Mouse (Mus musculus): Measurements from ENCODE around the gene Hsd11b1. TPM values are rescaled to one million over a fixed set of nuclear protein-coding genes. Genes with fewer than 3 reads are reported as not detected.

The Hsd11b1 gene
- polyA plus RNA-seq, 1 experiment from 2014 or later = 0.28 TPM

DNA sequence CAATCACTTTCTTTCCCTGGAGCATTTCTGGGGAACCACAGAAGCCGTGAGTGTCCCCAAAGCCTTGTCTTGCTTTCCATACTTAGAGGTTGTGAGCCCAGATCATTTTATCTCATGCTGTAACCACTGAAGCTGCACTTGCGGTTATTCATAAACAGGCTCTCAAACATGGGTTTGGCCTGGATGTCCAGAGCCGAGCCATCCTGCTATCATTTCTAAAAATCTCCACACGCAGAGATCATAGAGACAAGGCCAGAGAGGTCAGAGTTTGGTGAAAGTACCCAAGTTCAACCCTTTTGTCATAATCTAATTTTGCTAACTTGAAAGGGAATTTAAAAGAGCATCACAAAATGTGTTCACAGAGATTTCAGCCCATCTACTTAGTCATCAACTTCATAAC is 22.4 kb downstream of the Hsd11b1 start:
- Histone ChIP-seq H3K9ac (replicated peaks) (no peak overlapping the region), H3K4me3 (replicated peaks) (no peak overlapping the region), H3K4me1 (replicated peaks) (no peaks in the 10 kb centered on the region), H3K36me3 (no peaks in the 10 kb centered on the region), H3K9me3 (no peaks in the 10 kb centered on the region), H3K4me2 (no peak overlapping the region), H3K27ac (no peak overlapping the region), H3K27me3 (no peaks in the 10 kb centered on the region)
- 88% methylated on average over 4 of the region's 4 CpGs for WGBS
- ATAC-seq (ENCODE audit: insufficient number of reproducible peaks, insufficient read depth, low FRiP score, low TSS enrichment, low read depth) = no peak

DNA sequence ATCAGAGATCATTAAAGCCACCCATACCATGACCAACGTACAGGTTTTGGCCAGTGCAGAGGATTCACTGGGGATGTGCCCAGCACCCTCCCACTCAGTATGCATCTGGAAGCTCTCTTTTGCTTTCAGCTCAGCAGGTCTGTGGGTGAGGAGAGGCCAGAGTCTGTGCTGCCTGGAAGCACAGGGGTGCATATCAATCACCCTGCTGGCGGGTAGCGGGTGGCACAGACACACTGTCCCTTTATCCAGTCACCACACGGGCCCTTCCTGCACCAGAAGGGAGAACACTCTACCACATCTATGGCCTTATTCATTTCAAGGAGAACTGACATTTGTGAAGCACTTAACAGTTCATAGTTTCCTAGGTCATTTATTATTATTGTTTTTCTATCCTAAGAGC is 25.4 kb downstream of the Hsd11b1 start:
- Histone ChIP-seq H3K4me1 (replicated peaks) (no peaks in the 10 kb centered on the region), H3K27me3 (no peaks in the 10 kb centered on the region), H3K27ac (no peak overlapping the region), H3K9ac (replicated peaks) (no peak overlapping the region), H3K36me3 (no peaks in the 10 kb centered on the region), H3K4me3 (replicated peaks) (no peak overlapping the region), H3K4me2 (no peak overlapping the region), H3K9me3 (no peaks in the 10 kb centered on the region)
- WGBS = 52% methylated on average over 4 of the region's 4 CpGs
- no peak for ATAC-seq (ENCODE audit: insufficient number of reproducible peaks, insufficient read depth, low FRiP score, low TSS enrichment, low read depth)

GRCm38 (mm10) chr1:193234930-193235329 is 28.9 kb downstream of the Hsd11b1 start:
- H3K9me3 ChIP-seq = no peaks in the 10 kb centered on the region
- H3K27ac ChIP-seq = no peak overlapping the region
- WGBS = 88% methylated on average over 7 of the region's 7 CpGs
- no peak overlapping the region for H3K4me2 ChIP-seq
- no peak overlapping the region for H3K9ac ChIP-seq (replicated peaks)
- H3K4me3 ChIP-seq (replicated peaks) = no peak overlapping the region
- no peaks in the 10 kb centered on the region for H3K36me3 ChIP-seq
- H3K4me1 ChIP-seq (replicated peaks) = no peaks in the 10 kb centered on the region
- no peak for ATAC-seq (ENCODE audit: insufficient number of reproducible peaks, insufficient read depth, low FRiP score, low TSS enrichment, low read depth)
- no peaks in the 10 kb centered on the region for H3K27me3 ChIP-seq

DNA sequence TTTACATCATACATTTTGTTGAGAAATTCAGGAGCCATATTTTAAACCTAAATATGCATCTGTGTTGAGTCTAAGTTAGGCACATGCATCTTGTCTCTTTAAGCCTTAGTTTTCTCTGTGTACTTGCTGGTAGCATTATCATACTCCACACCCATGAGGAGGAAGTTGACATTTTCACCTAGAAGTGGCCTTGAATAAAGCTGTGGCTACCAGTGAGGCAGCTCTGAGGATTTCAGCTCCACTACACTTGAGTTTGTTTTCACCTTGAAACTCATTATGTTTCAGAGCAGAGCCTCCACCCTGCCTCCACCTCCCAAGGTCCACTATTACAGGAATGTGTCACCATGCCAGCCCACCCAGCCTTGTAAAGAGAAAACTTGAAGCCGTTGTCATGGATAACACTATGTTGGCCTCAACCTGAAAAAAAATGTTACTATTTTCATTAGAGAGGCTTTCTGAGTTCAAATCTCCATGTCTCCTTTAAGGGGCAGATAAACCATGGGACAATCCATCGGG is 29.7 kb downstream of the Hsd11b1 start:
- Histone ChIP-seq H3K9ac (replicated peaks) (no peak overlapping the region), H3K36me3 (no peaks in the 10 kb centered on the region), H3K4me3 (replicated peaks) (no peak overlapping the region), H3K4me2 (no peak overlapping the region), H3K4me1 (replicated peaks) (no peaks in the 10 kb centered on the region), H3K9me3 (no peaks in the 10 kb centered on the region), H3K27ac (no peak overlapping the region), H3K27me3 (no peaks in the 10 kb centered on the region)
- no peak for ATAC-seq (ENCODE audit: insufficient number of reproducible peaks, insufficient read depth, low FRiP score, low TSS enrichment, low read depth)
- 90% methylated on average over 2 of the region's 2 CpGs for WGBS

DNA sequence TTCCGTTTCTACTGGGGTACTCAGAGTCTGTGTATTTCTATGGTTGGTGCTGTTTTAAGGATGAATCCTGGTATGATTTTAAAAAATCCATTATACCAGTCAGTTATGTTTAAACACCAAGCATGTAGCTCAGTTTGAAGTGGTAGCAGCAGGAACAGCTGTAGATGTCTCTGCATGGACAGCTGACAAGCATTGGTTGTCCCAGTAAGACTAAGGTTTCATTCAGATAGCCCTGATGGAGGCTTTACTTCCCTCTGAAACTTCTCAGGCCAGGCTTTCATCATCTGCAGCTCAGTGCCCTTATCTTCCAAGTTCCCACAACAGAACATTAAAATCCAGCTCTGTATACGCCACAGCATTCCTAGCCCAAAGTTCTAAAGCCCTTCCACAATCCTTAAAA is 31.1 kb downstream of the Hsd11b1 start:
- H3K9me3 ChIP-seq = no peaks in the 10 kb centered on the region
- no peaks in the 10 kb centered on the region for H3K36me3 ChIP-seq
- H3K4me2 ChIP-seq = no peak overlapping the region
- 83% methylated on average over 2 of the region's 2 CpGs for WGBS
- no peaks in the 10 kb centered on the region for H3K4me1 ChIP-seq (replicated peaks)
- H3K4me3 ChIP-seq (replicated peaks) = no peak overlapping the region
- H3K27me3 ChIP-seq = no peaks in the 10 kb centered on the region
- ATAC-seq (ENCODE audit: insufficient number of reproducible peaks, insufficient read depth, low FRiP score, low TSS enrichment, low read depth) = no peak
- no peak overlapping the region for H3K9ac ChIP-seq (replicated peaks)
- no peak overlapping the region for H3K27ac ChIP-seq

GRCm38 (mm10) chr1:193230935-193231334 is 32.9 kb downstream of the Hsd11b1 start:
- 75% methylated on average over 5 of the region's 5 CpGs for WGBS
- H3K9ac ChIP-seq (replicated peaks) = no peak overlapping the region
- no peaks in the 10 kb centered on the region for H3K9me3 ChIP-seq
- H3K27ac ChIP-seq = no peak overlapping the region
- H3K4me2 ChIP-seq = no peak overlapping the region
- ATAC-seq (ENCODE audit: insufficient number of reproducible peaks, insufficient read depth, low FRiP score, low TSS enrichment, low read depth) = no peak
- no peaks in the 10 kb centered on the region for H3K36me3 ChIP-seq
- no peaks in the 10 kb centered on the region for H3K27me3 ChIP-seq
- H3K4me3 ChIP-seq (replicated peaks) = no peak overlapping the region
- H3K4me1 ChIP-seq (replicated peaks) = peaks cover 10% of the 10 kb centered on the region

GRCm38 (mm10) chr1:193230531-193230930 is 33.3 kb downstream of the Hsd11b1 start:
- peaks cover 11% of the 10 kb centered on the region for H3K4me1 ChIP-seq (replicated peaks)
- no peak overlapping the region for H3K27ac ChIP-seq
- no peak overlapping the region for H3K4me3 ChIP-seq (replicated peaks)
- no peaks in the 10 kb centered on the region for H3K27me3 ChIP-seq
- no peak overlapping the region for H3K9ac ChIP-seq (replicated peaks)
- no peaks in the 10 kb centered on the region for H3K9me3 ChIP-seq
- WGBS = 74% methylated on average over 3 of the region's 3 CpGs
- no peak overlapping the region for H3K4me2 ChIP-seq
- no peak for ATAC-seq (ENCODE audit: insufficient number of reproducible peaks, insufficient read depth, low FRiP score, low TSS enrichment, low read depth)
- no peaks in the 10 kb centered on the region for H3K36me3 ChIP-seq

DNA sequence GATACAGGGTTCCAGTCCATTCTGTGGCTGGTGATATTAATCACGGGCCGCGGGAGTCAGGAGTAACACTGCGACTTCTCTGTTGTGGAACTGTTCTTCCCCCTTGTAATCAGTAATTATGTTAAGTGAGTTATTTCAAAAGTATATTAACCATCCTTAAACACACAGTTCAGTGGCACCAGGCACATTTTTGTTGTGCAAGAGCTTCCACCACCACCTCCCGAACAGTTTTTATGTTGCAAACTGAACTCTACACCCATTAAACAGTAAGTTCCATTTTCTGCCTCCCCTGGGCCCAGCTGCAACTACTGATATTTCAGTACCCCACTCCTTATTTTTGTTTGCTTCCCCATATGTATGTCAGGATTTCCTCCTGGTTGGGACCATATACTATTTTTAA is 34.3 kb downstream of the Hsd11b1 start:
- Histone ChIP-seq H3K4me2 (no peak overlapping the region), H3K4me1 (replicated peaks) (peaks cover 11% of the 10 kb centered on the region), H3K9me3 (no peaks in the 10 kb centered on the region), H3K4me3 (replicated peaks) (no peak overlapping the region), H3K36me3 (no peaks in the 10 kb centered on the region), H3K27me3 (no peaks in the 10 kb centered on the region), H3K9ac (replicated peaks) (no peak overlapping the region), H3K27ac (no peak overlapping the region)
- ATAC-seq (ENCODE audit: insufficient number of reproducible peaks, insufficient read depth, low FRiP score, low TSS enrichment, low read depth) = no peak
- WGBS = 90% methylated on average over 5 of the region's 5 CpGs

DNA sequence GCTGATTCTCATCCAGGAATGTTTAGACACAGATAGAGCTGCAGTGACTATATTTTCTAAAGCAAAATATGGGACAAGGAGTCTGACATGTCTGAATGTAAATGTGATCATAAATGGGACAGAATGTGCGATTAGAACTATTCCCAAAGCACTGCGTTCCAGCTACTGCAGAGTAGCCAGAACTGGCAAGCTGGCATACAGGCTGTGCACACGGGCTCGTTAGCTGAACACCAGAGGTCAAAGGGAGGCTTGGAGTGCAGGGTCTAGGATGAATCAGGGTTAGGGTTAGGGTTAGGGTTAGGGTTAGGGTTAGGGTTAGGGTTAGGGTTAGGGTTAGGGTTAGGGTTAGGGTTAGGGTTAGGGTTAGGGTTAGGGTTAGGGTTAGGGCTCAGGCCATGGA is 36.3 kb downstream of the Hsd11b1 start:
- Histone ChIP-seq H3K27me3 (no peaks in the 10 kb centered on the region), H3K4me2 (no peak overlapping the region), H3K9ac (replicated peaks) (no peak overlapping the region), H3K36me3 (no peaks in the 10 kb centered on the region), H3K27ac (no peak overlapping the region), H3K9me3 (no peaks in the 10 kb centered on the region), H3K4me3 (replicated peaks) (no peak overlapping the region), H3K4me1 (replicated peaks) (peaks cover 11% of the 10 kb centered on the region)
- no peak for ATAC-seq (ENCODE audit: insufficient number of reproducible peaks, insufficient read depth, low FRiP score, low TSS enrichment, low read depth)
- WGBS = 61% methylated on average over 4 of the region's 4 CpGs

DNA sequence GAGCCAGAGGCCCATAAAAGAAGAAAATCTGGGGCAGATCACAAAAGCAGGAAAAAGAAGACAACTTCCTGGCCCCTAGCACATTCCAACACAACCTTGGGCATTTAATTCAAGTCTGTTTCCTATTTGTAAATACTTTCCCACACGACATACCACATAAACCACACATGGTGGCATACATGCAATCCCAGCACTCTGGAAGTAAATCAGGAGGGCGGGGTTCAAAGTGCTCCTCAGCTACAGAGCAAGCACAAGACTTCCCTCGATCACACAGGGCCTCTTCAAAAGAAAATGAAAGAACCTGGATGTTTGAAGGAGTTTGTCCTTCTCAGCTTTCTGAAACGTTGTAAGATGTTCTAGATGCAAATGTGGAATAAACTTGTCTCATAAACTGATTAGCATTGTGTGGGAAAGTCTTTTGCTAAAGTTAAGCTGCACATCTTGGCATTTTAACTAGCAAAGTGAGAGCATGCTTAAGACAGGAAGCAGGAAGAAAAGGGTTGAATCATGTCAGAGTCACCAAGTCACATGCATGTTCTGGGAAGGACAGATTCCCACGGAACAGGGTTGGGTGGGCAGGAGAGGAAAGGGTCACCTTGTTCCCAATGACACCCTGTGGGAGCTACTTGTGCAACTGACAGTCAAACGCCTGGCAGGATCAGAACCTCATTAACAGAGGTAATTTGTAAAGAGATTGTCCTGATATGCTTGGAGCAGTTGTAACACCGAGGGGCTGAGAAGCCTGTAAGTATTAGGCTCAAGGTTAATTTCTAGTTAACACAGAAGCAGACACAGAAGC is 37.0 kb downstream of the Hsd11b1 start:
- Histone ChIP-seq H3K9me3 (no peaks in the 10 kb centered on the region), H3K36me3 (no peaks in the 10 kb centered on the region), H3K27me3 (no peaks in the 10 kb centered on the region), H3K4me3 (replicated peaks) (no peak overlapping the region), H3K4me1 (replicated peaks) (peaks cover 11% of the 10 kb centered on the region), H3K9ac (replicated peaks) (no peak overlapping the region), H3K27ac (no peak overlapping the region), H3K4me2 (no peak overlapping the region)
- 17% methylated on average over 7 of the region's 7 CpGs for WGBS
- ATAC-seq (ENCODE audit: insufficient number of reproducible peaks, insufficient read depth, low FRiP score, low TSS enrichment, low read depth) = no peak

GRCm38 (mm10) chr1:193226114-193226513 is 37.8 kb downstream of the Hsd11b1 start:
- Histone ChIP-seq H3K36me3 (no peaks in the 10 kb centered on the region), H3K9ac (replicated peaks) (no peak overlapping the region), H3K9me3 (no peaks in the 10 kb centered on the region), H3K4me2 (no peak overlapping the region), H3K4me1 (replicated peaks) (peaks cover 11% of the 10 kb centered on the region), H3K27ac (no peak overlapping the region), H3K4me3 (replicated peaks) (no peak overlapping the region), H3K27me3 (no peaks in the 10 kb centered on the region)
- no peak for ATAC-seq (ENCODE audit: insufficient number of reproducible peaks, insufficient read depth, low FRiP score, low TSS enrichment, low read depth)
- WGBS = 81% methylated on average over 4 of the region's 4 CpGs

- Histone ChIP-seq H3K36me3 (no peaks in the 10 kb centered on the region), H3K4me2 (no peak overlapping the region), H3K9ac (replicated peaks) (no peak overlapping the region), H3K4me1 (replicated peaks) (peaks cover 11% of the 10 kb centered on the region), H3K27me3 (no peaks in the 10 kb centered on the region), H3K27ac (peak overlapping the region; percentile 19; the same call in 1 of the 2 replicates), H3K4me3 (replicated peaks) (no peak overlapping the region), H3K9me3 (no peaks in the 10 kb centered on the region)
- WGBS = 13% methylated on average over 3 of the region's 3 CpGs
- ATAC-seq (ENCODE audit: insufficient number of reproducible peaks, insufficient read depth, low FRiP score, low TSS enrichment, low read depth) = no peak
Measured at GRCm38 (mm10) chr1:193225531-193225930, 38.3 kb downstream of the Hsd11b1 start.
